Mouse (Mus musculus): Measurements from ENCODE around the gene E2f8. TPM values are rescaled to one million over a fixed set of nuclear protein-coding genes. Genes with fewer than 3 reads are reported as not detected.

The E2f8 gene
- total RNA-seq, 2 experiments from 2014 or later: 4.7 to 4.8 TPM

- peak; percentile 67 to 77 for DNase-seq
Measured at GRCm38 (mm10) chr7:48829177-48829910, 52.1 kb downstream of the E2f8 start.

GRCm38 (mm10) chr7:48825170-48825569 is 56.2 kb downstream of the E2f8 start:
- no peak for DNase-seq
- intact Hi-C loops (cut with DNase I): loop anchor here (5.0 kb wide), 1 partner anchor 52 kb away; no protein-coding TSS in a partner anchor

More at GRCm38 (mm10) chr7:48829177-48829910, 52.1 kb downstream of the E2f8 start:
- intact Hi-C loops (cut with DNase I): loop anchor here (5.0 kb wide), 1 partner anchor 48 kb away; no protein-coding TSS in a partner anchor

- intact Hi-C loops (cut with DNase I): loop anchor here (5.0 kb wide), 1 partner anchor 53 kb away; no protein-coding TSS in a partner anchor
- no peak for DNase-seq
Measured at GRCm38 (mm10) chr7:48824671-48825070, 56.7 kb downstream of the E2f8 start.

GRCm38 (mm10) chr7:48823621-48824020 is 57.8 kb downstream of the E2f8 start:
- intact Hi-C loops (cut with DNase I): no loop called here
- no peak for DNase-seq

GRCm38 (mm10) chr7:48821654-48822053 is 59.7 kb downstream of the E2f8 start:
- no peak for DNase-seq
- intact Hi-C loops (cut with DNase I): no loop called here

Other genes starting within 250 kb of the E2f8 start
- gene Mrgprb3, start 237.8 kb downstream of the E2f8 start, total RNA-seq (2021): not detected
- gene Zdhhc13, start 92.6 kb downstream of the E2f8 start, total RNA-seq (2021): 10 to 100 TPM; 13.9 to 16.5 TPM
- 1,000 to 10,000 TPM; 1,601 to 1,720 TPM for gene Csrp3, start 33.6 kb downstream of the E2f8 start, total RNA-seq (2021)
- 10 to 100 TPM; 79.7 to 82.1 TPM for gene Nav2, start 27.1 kb upstream of the E2f8 start, total RNA-seq (2021)

All from heart, postnatal 10 days (tissue).